Mouse (Mus musculus): ENCODE data around the gene Polrmt. TPM values are rescaled to one million over a fixed set of nuclear protein-coding genes. Genes with fewer than 3 reads are reported as not detected.

Polrmt gene
- total RNA-seq (2015; ENCODE audit: low replicate concordance), result 8.0 TPM in 1 of 2 replicates, not detected in the other
- 0.64 and 4.4 TPM in 2 replicates for total RNA-seq (2017; ENCODE audit: low replicate concordance)

- ATAC-seq (replicated peaks; ENCODE audit: low FRiP score, poor library complexity, severe bottlenecking), result peak; percentile 95
These were observed at the start of gene Polrmt for GRCm38 (mm10) chr10:79745898-79746773. Polrmt (minus strand) TSS chr10:79746581.

GRCm38 (mm10) chr10:79795905-79796304, 49.5 kb upstream of the Polrmt start:
- no peak for ATAC-seq (replicated peaks; ENCODE audit: low FRiP score, poor library complexity, severe bottlenecking)

- no peak for ATAC-seq (replicated peaks; ENCODE audit: low FRiP score, poor library complexity, severe bottlenecking)
These were observed 48.1 kb upstream of the Polrmt start for GRCm38 (mm10) chr10:79794491-79794931.

DNA sequence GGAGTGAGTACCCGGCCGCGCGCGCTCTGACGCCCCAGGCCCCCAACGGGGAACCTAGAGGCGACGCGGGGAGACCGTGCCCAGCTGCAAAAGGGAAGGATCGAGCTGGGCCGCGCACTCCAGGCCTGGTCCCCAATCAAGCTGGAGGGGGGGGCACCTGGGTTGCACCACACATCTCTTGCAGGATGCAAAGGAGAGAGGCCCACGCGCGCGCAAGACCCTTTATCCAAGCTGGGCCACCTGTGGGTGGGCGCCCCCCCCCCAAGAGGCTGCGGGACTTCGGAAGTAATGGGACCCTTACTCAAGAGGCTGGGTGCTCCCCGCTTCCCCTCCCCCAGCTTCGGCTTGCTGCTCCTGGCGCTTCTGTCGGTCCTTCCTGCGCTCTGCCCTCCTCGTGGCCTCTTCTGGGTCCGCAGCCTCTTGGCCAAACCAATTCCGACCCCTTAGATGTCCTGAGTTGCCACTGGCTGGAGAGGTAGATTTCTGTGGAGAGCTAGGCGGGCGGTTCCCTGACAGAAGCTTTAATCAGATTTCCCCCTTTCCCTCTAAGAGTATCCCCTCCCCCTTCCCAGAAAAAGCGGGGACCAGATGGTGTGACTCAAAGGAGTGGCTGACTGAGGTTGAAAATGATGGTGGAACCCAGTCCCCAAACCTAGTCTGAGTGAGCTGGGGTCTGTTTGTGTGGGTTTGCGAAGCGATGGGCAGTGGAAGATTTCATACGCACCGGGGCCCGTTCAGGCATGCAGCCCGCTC, 47.5 kb upstream of the Polrmt start:
- no peak for ATAC-seq (replicated peaks; ENCODE audit: low FRiP score, poor library complexity, severe bottlenecking)

- peak; percentile 68 for ATAC-seq (replicated peaks; ENCODE audit: low FRiP score, poor library complexity, severe bottlenecking)
These were observed 46.8 kb upstream of the Polrmt start, which contains the start of gene Palm for GRCm38 (mm10) chr10:79793051-79793737. Palm (plus strand) TSS chr10:79793572.

DNA sequence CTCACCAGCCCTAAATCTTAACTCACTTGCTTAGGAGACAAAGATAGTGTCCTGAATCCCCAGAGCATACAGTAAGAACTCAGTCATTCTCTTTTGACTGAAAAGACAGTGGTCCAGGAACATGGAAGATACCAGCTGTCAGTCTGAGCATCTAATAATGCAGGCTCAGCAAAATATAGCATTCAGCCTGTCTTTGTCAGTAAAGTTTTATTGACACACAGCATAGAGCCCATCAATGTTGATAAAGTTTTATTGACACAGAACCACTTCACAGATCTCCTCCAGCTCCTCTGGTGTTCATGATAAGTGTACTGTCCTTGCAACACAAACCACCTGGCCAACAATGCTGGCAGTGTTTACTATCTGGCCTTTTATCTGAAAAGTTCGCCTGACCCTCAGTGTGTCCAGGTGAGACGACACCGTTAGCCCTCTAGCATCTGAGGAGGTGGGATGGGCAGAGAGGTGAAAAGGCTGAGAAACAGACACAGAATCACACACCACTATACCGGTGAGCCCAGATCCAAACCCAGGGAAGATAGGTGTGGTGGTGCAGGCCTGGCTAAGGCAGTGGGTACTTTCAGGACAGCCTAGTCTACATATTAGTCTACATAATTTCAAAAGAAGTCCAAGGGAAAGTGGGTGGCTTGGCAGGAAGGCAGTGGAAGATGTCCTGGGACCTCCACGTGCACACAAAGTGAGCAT, 46.1 kb upstream of the Polrmt start:
- no peak for ATAC-seq (replicated peaks; ENCODE audit: low FRiP score, poor library complexity, severe bottlenecking)

DNA sequence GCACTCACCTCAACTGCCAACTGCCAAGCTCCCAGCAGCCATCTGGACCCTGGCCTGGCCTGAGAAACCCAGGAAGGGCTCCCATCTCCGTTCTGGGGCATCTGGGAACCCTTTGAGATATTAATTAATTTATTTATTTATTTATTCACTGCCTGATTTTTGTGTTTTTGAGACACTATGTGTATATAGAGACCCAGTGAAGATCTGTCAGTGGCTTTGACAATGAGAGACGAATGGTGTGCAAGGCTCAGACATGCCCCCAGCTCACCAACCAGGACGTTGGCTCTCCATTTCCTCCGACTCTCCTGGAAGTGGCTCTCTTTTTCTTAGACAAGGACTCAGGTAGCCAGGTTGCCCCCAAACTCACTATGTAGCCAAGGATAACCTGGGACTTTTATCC, 44.5 kb upstream of the Polrmt start, which contains the start of gene Prss57:
TSS of gene Prss57 (minus strand) at position 101 of the 400 bp plus-strand sequence.
- ATAC-seq (replicated peaks; ENCODE audit: low FRiP score, poor library complexity, severe bottlenecking), result no peak

DNA sequence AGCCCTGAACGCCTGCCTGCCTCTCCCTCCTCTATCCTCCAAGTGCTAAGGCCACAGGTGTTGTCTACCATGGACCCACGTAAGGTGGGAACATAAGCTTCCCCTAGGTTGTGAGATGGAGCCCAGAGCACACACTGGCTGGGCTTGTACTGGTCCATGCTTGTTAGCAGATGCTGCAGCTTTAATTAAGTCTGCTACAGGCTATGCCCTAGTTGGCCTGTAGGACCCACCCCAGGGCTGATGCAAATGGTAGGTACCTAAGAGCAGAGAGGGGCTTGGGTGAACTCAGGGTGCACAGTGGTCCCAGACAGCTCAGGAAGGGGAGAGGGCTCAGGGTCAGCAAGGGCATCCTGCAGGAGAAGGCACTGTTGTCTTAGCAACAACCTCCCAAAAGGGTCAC, 43.2 kb upstream of the Polrmt start:
- no peak for ATAC-seq (replicated peaks; ENCODE audit: low FRiP score, poor library complexity, severe bottlenecking)

DNA sequence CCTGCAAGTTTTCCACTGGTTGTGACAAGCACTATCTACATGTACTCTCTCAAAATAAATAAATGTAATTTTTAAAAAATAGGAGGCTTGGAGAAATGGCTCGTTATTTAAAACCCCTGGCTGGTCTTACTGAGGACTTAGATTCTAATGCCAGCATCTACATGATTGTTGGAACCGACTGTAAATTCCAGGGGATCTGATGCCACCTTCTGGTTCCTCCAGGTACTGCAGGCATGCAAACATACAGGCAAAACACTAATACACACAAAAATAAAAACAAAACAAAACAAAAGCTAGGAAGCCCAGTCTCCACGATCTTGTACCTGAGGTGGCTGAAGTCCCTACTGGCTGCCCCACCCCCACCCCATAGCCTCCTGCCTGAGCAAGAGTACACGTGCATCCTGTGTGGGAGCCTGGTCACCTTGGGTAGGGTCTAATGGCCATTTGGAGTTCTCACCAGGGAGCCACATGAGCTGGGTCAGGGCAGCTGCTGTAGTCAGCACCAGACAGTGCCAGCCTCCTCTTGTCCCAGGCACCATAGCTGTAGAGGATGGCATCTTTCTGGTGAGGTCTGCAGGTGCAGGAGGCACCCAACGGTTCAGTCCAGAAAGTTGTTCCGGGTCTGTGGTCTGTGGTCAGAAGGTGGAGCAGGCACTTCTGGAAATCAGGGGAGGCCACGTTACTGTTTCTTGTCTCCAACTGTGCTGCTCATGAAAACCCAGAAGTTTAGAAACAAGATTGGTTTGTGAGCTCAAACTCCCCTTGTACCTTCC, 42.2 kb upstream of the Polrmt start:
- ATAC-seq (replicated peaks; ENCODE audit: low FRiP score, poor library complexity, severe bottlenecking), result peak; percentile 53; the same call in 1 of the 2 replicates

GRCm38 (mm10) chr10:79783920-79784800, 37.8 kb upstream of the Polrmt start:
- no peak for ATAC-seq (replicated peaks; ENCODE audit: low FRiP score, poor library complexity, severe bottlenecking)

- no peak for ATAC-seq (replicated peaks; ENCODE audit: low FRiP score, poor library complexity, severe bottlenecking)
These were observed 36.7 kb upstream of the Polrmt start for GRCm38 (mm10) chr10:79783050-79783449.

DNA sequence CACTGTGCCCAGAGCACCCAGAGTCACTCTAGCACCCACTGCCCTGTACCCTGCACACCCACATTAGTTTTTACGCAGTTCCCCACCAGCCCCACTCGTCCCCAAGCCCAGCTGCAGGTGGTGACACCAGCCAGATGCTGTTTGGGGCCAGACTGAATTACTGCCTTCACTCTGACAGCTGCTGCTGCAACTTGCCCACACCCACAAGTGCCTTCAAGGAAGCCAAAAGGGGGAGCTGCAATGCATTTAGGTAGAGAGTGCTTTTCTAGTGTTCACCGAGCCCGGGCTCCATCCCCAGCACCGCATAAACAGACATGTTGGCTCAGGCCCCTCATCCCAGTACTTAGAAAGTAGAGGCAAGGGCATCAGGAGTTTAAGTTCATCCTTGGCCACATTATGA, 35.6 kb upstream of the Polrmt start:
- ATAC-seq (replicated peaks; ENCODE audit: low FRiP score, poor library complexity, severe bottlenecking), result no peak

- no peak for ATAC-seq (replicated peaks; ENCODE audit: low FRiP score, poor library complexity, severe bottlenecking)
These were observed 34.8 kb upstream of the Polrmt start for GRCm38 (mm10) chr10:79781139-79781538.

GRCm38 (mm10) chr10:79780664-79781015, 34.3 kb upstream of the Polrmt start:
- no peak; the same call in 1 of the 2 replicates for ATAC-seq (replicated peaks; ENCODE audit: low FRiP score, poor library complexity, severe bottlenecking)

DNA sequence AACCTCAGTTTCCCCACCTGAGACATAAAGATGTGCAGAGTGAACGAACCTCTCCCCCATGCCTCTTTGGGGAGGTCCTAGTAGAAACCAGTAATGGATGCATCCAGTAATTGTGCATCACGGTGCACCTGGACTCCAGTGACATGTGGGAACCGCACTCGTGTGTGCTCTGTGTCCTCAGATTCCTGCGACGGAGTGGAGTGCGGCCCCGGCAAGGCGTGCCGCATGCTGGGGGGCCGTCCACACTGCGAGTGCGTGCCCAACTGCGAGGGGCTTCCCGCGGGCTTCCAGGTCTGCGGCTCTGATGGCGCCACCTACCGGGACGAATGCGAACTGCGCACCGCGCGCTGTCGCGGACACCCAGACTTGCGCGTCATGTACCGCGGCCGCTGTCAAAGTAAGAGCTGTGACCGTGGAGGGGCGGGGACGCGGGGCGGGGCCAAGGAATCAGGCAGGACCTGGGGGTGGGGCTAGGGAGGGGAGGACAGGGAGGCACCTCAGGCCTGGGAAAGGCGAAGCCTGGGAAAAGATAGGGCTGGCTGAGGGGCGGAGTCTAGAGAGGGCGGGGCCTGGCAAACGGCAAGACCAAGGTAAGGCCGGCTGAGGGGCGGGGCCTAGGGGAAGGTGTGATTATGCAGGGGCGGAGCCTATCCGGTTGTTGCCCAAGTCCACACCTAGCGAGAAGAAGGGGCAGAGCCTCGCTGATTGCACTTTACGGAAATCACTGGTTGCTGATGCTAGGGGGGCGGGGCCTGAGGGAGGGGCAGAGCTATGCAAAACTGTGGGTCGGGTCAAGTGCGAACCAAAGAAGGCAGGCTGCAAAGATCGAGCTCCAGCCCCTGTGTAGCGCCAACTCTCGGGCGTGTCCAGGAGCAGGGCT, 33.6 kb upstream of the Polrmt start:
- ATAC-seq (replicated peaks; ENCODE audit: low FRiP score, poor library complexity, severe bottlenecking), result peak; percentile 78

GRCm38 (mm10) chr10:79779193-79779592, 32.8 kb upstream of the Polrmt start:
- ATAC-seq (replicated peaks; ENCODE audit: low FRiP score, poor library complexity, severe bottlenecking), result no peak

GRCm38 (mm10) chr10:79778006-79778405, 31.6 kb upstream of the Polrmt start:
- ATAC-seq (replicated peaks; ENCODE audit: low FRiP score, poor library complexity, severe bottlenecking), result no peak
